Mouse (Mus musculus) liver, embryonic 12.5 days (tissue): ENCODE measurements around the gene Ksr1. TPM values are rescaled to one million over a fixed set of nuclear protein-coding genes. Genes with fewer than 3 reads are reported as not detected.

Experiments
- ATAC-seq: fragments of 200-750 bp; cut with Nextera tagmentation; 2 replicates; pipeline ENCODE4 v1.8.0; 2017; ENCODE audit warnings: moderate number of reproducible peaks, mild to moderate bottlenecking, moderate library complexity
- H3K27ac ChIP-seq: fragments of 300-500 bp; sonication (generic); 2 replicates; pipeline ENCODE4 v1.5.1; 2016; ENCODE audit warnings: mild to moderate bottlenecking
- H3K27me3 ChIP-seq: fragments of 300-500 bp; sonication (generic); replicated peaks from 2 replicates; pipeline ENCODE4 v1.6.1; 2016; ENCODE audit warnings: mild to moderate bottlenecking, moderate library complexity
- H3K36me3 ChIP-seq: fragments of 300-500 bp; sonication (generic); 2 replicates; pipeline ENCODE4 v1.6.1; 2016; ENCODE audit warnings: mild to moderate bottlenecking, moderate library complexity
- H3K4me1 ChIP-seq: fragments of 300-500 bp; sonication (generic); 2 replicates; pipeline ENCODE4 v1.6.1; 2016
- H3K4me2 ChIP-seq: fragments of 300-500 bp; sonication (generic); 2 replicates; pipeline ENCODE4 v1.6.1; 2016; ENCODE audit warnings: mild to moderate bottlenecking, moderate library complexity
- H3K4me3 ChIP-seq: fragments of 300-500 bp; sonication (generic); 2 replicates; pipeline ENCODE4 v1.5.1; 2016; ENCODE audit warnings: mild to moderate bottlenecking, moderate library complexity
- H3K9ac ChIP-seq: fragments of 300-500 bp; sonication (generic); 2 replicates; pipeline ENCODE4 v1.6.1; 2016; ENCODE audit warnings: mild to moderate bottlenecking, moderate library complexity
- H3K9me3 ChIP-seq: fragments of 300-500 bp; sonication (generic); replicated peaks from 2 replicates; pipeline ENCODE4 v1.6.1; 2016; ENCODE audit warnings: mild to moderate bottlenecking, moderate library complexity
- WGBS: fragments of 180-500 bp; shearing (Covaris S2); methylation state at CpG from one replicate; pipeline ENCODE4 v1.1.7; 2016; ENCODE audit not compliant: insufficient replicate concordance; 5-methylcytosine and 5-hydroxymethylcytosine counted together
- polyA plus RNA-seq: library from polyadenylated mRNA; unstranded; fragments of >200 nt; fragmentation: Nextera tagmentation; extraction: Ambion mirVana; gene quantifications from 2 replicates; pipeline ENCODE4 v1.2.1, GENCODE M21; 2016

Ksr1 gene
- polyA plus RNA-seq, 1 experiment from 2014 or later = 3.1 TPM

DNA sequence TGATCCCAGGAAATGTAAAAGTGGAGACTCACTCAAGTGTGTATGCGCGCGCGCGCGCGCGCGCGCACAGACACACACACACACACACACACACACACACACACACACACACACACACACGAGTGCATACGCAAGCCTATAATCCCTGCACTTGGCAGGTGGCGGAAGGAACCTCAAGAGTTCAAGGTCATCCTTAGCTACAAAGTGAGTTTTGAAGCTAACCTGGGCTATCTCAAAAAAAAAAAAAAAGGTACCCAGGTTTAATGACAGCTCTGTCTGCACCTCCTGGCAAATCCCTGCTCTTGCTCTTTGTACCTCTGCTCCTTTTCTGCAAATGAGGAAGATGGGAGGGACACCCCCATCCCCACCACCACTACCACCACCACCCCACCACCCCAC is 11.1 kb downstream of the Ksr1 start:
- Histone ChIP-seq H3K4me1 (peaks cover 55% of the 10 kb centered on the region), H3K4me2 (no peak overlapping the region), H3K9me3 (no peaks in the 10 kb centered on the region), H3K27ac (no peak overlapping the region), H3K36me3 (no peaks in the 10 kb centered on the region), H3K9ac (no peak overlapping the region), H3K27me3 (no peaks in the 10 kb centered on the region), H3K4me3 (no peak overlapping the region)
- ATAC-seq = no peak
- WGBS = 81% methylated on average over 12 of the region's 13 CpGs

GRCm38 (mm10) chr11:79134416-79135104 is 11.6 kb downstream of the Ksr1 start:
- H3K4me2 ChIP-seq = no peak overlapping the region
- ATAC-seq = no peak
- WGBS = 53% methylated on average over 13 of the region's 13 CpGs
- no peaks in the 10 kb centered on the region for H3K36me3 ChIP-seq
- H3K4me3 ChIP-seq = no peak overlapping the region
- H3K9me3 ChIP-seq = no peaks in the 10 kb centered on the region
- no peaks in the 10 kb centered on the region for H3K27me3 ChIP-seq
- peaks cover 61% of the 10 kb centered on the region for H3K4me1 ChIP-seq
- H3K27ac ChIP-seq = no peak overlapping the region
- H3K9ac ChIP-seq = no peak overlapping the region

GRCm38 (mm10) chr11:79133961-79134360 is 12.2 kb downstream of the Ksr1 start:
- 0 out of 2 replicates have a peak overlapping the region, but pooled peaks have one; percentile 15 for H3K27ac ChIP-seq
- 71% methylated on average over 9 of the region's 9 CpGs for WGBS
- H3K4me3 ChIP-seq = no peak overlapping the region
- H3K4me1 ChIP-seq = peaks cover 65% of the 10 kb centered on the region
- no peak overlapping the region for H3K9ac ChIP-seq
- ATAC-seq = no peak
- H3K27me3 ChIP-seq = no peaks in the 10 kb centered on the region
- H3K9me3 ChIP-seq = no peaks in the 10 kb centered on the region
- no peak overlapping the region for H3K4me2 ChIP-seq
- no peaks in the 10 kb centered on the region for H3K36me3 ChIP-seq

DNA sequence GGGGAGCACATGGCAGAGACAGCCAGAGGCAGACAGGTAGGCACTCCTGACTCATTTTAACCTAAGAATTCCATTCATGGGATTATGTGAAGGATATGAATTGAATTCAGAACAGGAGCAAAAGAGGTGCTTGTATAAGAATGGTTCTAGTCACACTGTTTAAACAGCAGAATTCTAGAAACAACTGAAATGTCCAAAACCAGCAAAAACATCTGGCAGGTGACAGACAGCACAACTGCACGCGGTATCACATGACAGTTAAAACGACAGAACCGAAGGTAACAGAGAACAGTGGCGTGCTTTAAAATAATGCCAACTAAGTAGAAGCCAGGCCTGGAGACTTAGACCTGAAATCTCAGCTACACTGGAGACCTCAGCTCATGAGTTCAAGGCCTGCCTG is 13.2 kb downstream of the Ksr1 start:
- Histone ChIP-seq H3K4me1 (peaks cover 62% of the 10 kb centered on the region), H3K4me3 (no peak overlapping the region), H3K9ac (no peak overlapping the region), H3K4me2 (no peak overlapping the region), H3K9me3 (no peaks in the 10 kb centered on the region), H3K27me3 (no peaks in the 10 kb centered on the region), H3K36me3 (no peaks in the 10 kb centered on the region), H3K27ac (no peak overlapping the region)
- 78% methylated on average over 5 of the region's 5 CpGs for WGBS
- no peak for ATAC-seq

DNA sequence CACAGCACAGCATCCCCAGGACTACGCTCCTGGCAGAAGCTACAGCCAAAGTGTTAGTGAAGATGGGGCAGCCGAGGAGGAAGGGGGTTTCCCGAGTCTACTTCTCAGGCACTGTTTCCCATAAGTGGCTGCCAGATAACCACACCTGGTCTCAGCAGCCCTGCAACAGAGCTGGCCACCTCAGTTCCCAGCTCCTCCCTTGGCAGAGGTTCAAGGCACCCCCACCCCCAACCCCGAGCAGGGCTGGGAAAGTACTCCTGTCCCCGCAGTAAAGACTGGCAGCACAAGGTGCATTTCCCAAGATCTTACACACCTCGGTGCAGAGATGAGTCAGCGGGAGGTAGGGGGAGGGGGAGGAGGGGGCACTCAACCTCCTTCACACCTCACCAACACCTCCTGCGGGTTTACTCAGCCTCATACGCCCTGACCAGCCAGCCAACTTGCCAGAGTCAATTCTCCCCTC is 14.2 kb downstream of the Ksr1 start:
- no peak for ATAC-seq
- H3K4me1 ChIP-seq = peaks cover 62% of the 10 kb centered on the region
- H3K4me2 ChIP-seq = no peak overlapping the region
- no peak overlapping the region for H3K4me3 ChIP-seq
- H3K27ac ChIP-seq = no peak overlapping the region
- no peaks in the 10 kb centered on the region for H3K36me3 ChIP-seq
- H3K9me3 ChIP-seq = 0 out of 2 replicates have a peak, but pooled peaks cover 3% of the 10 kb centered on the region
- H3K27me3 ChIP-seq = no peaks in the 10 kb centered on the region
- 59% methylated on average over 9 of the region's 9 CpGs for WGBS
- no peak overlapping the region for H3K9ac ChIP-seq

DNA sequence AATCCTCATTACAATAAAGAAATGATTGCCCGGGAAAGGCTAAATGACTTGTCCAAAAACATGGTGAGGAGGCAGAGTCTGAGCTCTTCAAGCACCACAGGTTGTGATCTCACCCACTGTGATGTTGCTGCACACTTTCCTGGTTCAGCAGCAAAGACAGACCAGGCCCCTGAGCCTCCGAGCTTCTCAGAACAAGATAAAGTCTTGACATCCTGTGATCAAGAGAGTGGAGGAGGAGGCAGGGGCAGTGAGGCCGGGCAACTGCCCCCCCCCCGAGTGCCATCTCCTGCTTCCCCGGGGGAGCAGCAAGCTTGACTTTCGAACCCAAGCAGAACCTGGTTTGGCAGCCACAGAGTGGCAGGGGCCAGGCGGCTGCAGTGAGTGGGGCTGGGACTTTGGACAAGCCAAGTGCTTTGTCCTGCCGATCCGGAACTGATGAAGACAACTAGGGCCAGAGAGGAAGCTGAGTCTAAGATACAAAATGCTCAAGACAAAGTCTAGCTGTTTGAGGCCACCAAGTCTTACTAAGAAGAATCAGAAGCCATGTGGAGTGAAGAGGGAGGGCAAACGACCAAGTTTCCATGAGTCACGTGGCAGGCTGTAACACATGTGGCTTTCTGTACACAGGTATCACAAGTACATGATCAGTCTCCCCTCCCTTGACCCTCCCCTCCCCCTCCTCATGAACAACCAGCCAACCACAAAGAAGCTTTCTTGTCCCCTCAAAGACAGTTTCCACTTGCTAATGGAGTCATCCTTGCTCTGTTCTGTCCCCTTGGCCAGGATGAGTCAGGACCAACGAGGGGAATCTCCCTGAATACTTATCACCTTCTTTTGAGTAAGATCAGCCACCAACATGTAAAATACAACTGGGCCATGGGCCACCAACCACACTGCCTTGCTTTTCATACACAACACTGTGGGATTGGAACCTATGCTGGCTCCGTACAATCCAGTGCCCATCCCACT is 16.5 kb downstream of the Ksr1 start:
- Histone ChIP-seq H3K4me2 (no peak overlapping the region), H3K27ac (peak overlapping the region; percentile 8; the same call in 1 of the 2 replicates), H3K9ac (no peak overlapping the region), H3K9me3 (0 out of 2 replicates have a peak, but pooled peaks cover 3% of the 10 kb centered on the region), H3K4me1 (peaks cover 43% of the 10 kb centered on the region), H3K4me3 (no peak overlapping the region), H3K27me3 (no peaks in the 10 kb centered on the region), H3K36me3 (no peaks in the 10 kb centered on the region)
- 38% methylated on average over 13 of the region's 13 CpGs for WGBS
- ATAC-seq = no peak

DNA sequence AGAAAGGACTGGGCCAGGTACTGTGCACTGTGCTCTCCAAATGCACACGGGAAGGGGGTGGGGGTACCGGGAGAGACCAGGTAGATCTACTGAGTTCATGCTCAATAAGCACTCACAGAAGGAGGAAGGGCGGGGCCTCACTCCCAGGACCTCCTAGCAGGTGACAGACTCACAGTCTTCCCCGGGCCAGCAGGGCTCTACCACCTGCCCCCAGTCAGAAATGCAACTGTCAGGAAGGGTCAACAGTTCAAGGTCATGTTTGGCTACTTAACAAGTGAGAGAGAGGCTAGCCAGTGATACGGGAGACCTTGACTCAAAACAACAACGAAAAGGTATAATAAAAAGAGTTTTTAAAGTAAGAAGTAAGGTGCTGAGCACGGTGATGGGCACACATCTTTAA is 18.0 kb downstream of the Ksr1 start:
- no peaks in the 10 kb centered on the region for H3K27me3 ChIP-seq
- no peak overlapping the region for H3K4me2 ChIP-seq
- H3K4me3 ChIP-seq = no peak overlapping the region
- H3K27ac ChIP-seq = no peak overlapping the region
- WGBS = 70% methylated on average over 7 of the region's 7 CpGs
- no peak overlapping the region for H3K9ac ChIP-seq
- H3K9me3 ChIP-seq = 0 out of 2 replicates have a peak, but pooled peaks cover 3% of the 10 kb centered on the region
- no peaks in the 10 kb centered on the region for H3K36me3 ChIP-seq
- H3K4me1 ChIP-seq = peaks cover 35% of the 10 kb centered on the region
- ATAC-seq = no peak

DNA sequence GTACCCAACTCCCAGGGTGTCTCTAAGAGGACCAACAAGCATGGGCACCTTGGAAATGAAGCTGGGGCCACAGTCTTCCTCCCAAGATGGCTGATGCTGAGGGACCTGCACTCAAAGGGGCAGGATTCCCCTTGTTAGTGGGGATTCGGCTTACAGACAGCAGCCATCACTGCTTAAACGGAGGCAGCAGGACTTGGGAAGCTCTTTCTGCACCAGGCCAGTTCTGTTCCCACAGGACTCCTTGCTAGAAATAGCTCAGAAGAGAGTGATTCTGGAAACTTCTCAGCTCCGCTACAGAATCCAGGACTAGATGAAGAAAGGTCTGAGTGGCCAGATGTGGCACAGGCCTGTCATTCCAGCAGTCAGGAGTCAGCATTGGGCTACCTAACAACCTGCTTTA is 19.2 kb downstream of the Ksr1 start:
- Histone ChIP-seq H3K27me3 (no peaks in the 10 kb centered on the region), H3K4me1 (peaks cover 38% of the 10 kb centered on the region), H3K4me2 (no peak overlapping the region), H3K9me3 (0 out of 2 replicates have a peak, but pooled peaks cover 3% of the 10 kb centered on the region), H3K9ac (no peak overlapping the region), H3K36me3 (no peaks in the 10 kb centered on the region), H3K4me3 (no peak overlapping the region), H3K27ac (no peak overlapping the region)
- 78% methylated on average over 3 of the region's 3 CpGs for WGBS
- ATAC-seq = no peak

DNA sequence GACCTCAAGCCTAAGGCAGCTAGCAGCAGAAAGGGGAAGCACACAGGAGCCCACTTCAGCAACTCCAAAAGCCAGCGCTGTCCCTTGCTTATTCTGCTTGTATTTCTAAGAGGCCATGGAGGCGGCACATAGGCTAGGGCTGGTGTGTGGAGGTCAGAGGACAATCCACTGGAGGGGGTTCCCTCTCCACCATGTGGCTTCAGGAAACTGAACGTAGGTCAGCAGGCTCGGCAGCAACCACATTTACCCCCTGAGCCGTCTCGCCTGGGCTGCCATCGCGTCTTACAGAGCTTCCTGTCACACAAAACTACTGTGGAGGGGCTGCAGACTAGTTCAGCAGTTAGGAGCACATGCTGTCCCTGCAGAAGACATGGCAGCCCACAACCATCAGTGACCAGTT is 20.4 kb downstream of the Ksr1 start:
- 0 out of 2 replicates have a peak, but pooled peaks cover 3% of the 10 kb centered on the region for H3K9me3 ChIP-seq
- H3K4me2 ChIP-seq = no peak overlapping the region
- H3K36me3 ChIP-seq = no peaks in the 10 kb centered on the region
- H3K4me3 ChIP-seq = no peak overlapping the region
- no peak for ATAC-seq
- no peak overlapping the region for H3K27ac ChIP-seq
- peaks cover 37% of the 10 kb centered on the region for H3K4me1 ChIP-seq
- H3K27me3 ChIP-seq = no peaks in the 10 kb centered on the region
- H3K9ac ChIP-seq = no peak overlapping the region
- 28% methylated on average over 8 of the region's 8 CpGs for WGBS

GRCm38 (mm10) chr11:79122556-79122955 is 23.7 kb downstream of the Ksr1 start:
- H3K9me3 ChIP-seq = 0 out of 2 replicates have a peak, but pooled peaks cover under 1% of the 10 kb centered on the region
- 0 out of 2 replicates have a peak, but pooled peaks have one; percentile 8 for ATAC-seq
- peaks cover 35% of the 10 kb centered on the region for H3K4me1 ChIP-seq
- H3K27ac ChIP-seq = no peak overlapping the region
- H3K4me2 ChIP-seq = no peak overlapping the region
- H3K36me3 ChIP-seq = no peaks in the 10 kb centered on the region
- H3K27me3 ChIP-seq = no peaks in the 10 kb centered on the region
- H3K4me3 ChIP-seq = no peak overlapping the region
- WGBS = 37% methylated on average over 10 of the region's 10 CpGs
- H3K9ac ChIP-seq = no peak overlapping the region

DNA sequence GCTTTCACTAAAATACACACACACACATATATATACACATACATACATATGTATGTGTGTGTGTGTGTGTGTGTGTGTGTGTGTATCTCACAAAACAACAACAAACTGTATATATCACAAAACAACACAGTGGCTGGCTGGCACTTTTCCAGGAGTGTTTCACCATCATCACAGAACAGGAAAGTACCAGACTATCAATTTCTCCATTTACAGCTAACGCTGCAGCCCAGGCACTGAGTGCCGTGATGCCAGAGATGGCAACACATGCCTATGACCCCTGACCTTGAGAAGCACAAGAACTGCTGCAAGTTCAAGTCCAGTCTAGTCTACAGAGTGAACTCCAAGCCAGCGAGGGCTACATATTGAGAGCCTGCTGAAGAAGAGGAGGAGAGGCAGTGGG is 26.1 kb downstream of the Ksr1 start:
- Histone ChIP-seq H3K36me3 (no peaks in the 10 kb centered on the region), H3K4me1 (peaks cover 39% of the 10 kb centered on the region), H3K4me3 (no peak overlapping the region), H3K9me3 (no peaks in the 10 kb centered on the region), H3K9ac (no peak overlapping the region), H3K4me2 (no peak overlapping the region), H3K27ac (no peak overlapping the region), H3K27me3 (no peaks in the 10 kb centered on the region)
- no peak for ATAC-seq
- WGBS = 71% methylated on average over 3 of the region's 3 CpGs

GRCm38 (mm10) chr11:79118918-79119377 is 27.3 kb downstream of the Ksr1 start:
- no peak overlapping the region; the same call in 1 of the 2 replicates for H3K27ac ChIP-seq
- ATAC-seq = no peak
- 32% methylated on average over 5 of the region's 5 CpGs for WGBS

More at GRCm38 (mm10) chr11:79118918-79119377, 27.3 kb downstream of the Ksr1 start:
- Histone ChIP-seq H3K36me3 (no peaks in the 10 kb centered on the region), H3K27me3 (no peaks in the 10 kb centered on the region), H3K4me1 (peaks cover 39% of the 10 kb centered on the region), H3K4me2 (no peak overlapping the region; the same call in 1 of the 2 replicates), H3K9ac (no peak overlapping the region), H3K4me3 (no peak overlapping the region), H3K9me3 (no peaks in the 10 kb centered on the region)
